Mouse (Mus musculus): ENCODE results near the gene Arhgap17.
A peak's percentile ranks its signal among the peaks of the same experiment; 100 is the strongest.

Gene Arhgap17

GRCm38 (mm10) chr7:123369759-123370481 is at the start of gene Arhgap17, which contains the start of gene Lcmt1:
Arhgap17 (minus strand) TSS chr7:123369915.
Lcmt1 (plus strand) TSS chr7:123369784.
- peak; percentile 88 for DNase-seq (ENCODE audit: low spot score)

- DNase-seq (ENCODE audit: low spot score), result no peak
These were observed 47.9 kb upstream of the Arhgap17 start for GRCm38 (mm10) chr7:123417661-123418060.

GRCm38 (mm10) chr7:123416803-123417202 is 47.1 kb upstream of the Arhgap17 start:
- DNase-seq (ENCODE audit: low spot score), result no peak

GRCm38 (mm10) chr7:123412143-123412542 is 42.4 kb upstream of the Arhgap17 start:
- no peak for DNase-seq (ENCODE audit: low spot score)

GRCm38 (mm10) chr7:123411109-123411508 is 41.4 kb upstream of the Arhgap17 start:
- no peak for DNase-seq (ENCODE audit: low spot score)

GRCm38 (mm10) chr7:123410502-123410901 is 40.8 kb upstream of the Arhgap17 start:
- DNase-seq (ENCODE audit: low spot score), result no peak

- no peak for DNase-seq (ENCODE audit: low spot score)
These were observed 37.3 kb upstream of the Arhgap17 start for GRCm38 (mm10) chr7:123406988-123407387.

- no peak for DNase-seq (ENCODE audit: low spot score)
These were observed 35.9 kb upstream of the Arhgap17 start for GRCm38 (mm10) chr7:123405619-123406018.

GRCm38 (mm10) chr7:123404198-123404597 is 34.5 kb upstream of the Arhgap17 start:
- DNase-seq (ENCODE audit: low spot score), result no peak

- no peak for DNase-seq (ENCODE audit: low spot score)
These were observed 31.4 kb upstream of the Arhgap17 start for GRCm38 (mm10) chr7:123401121-123401520.

GRCm38 (mm10) chr7:123399286-123399685 is 29.6 kb upstream of the Arhgap17 start:
- no peak for DNase-seq (ENCODE audit: low spot score)

GRCm38 (mm10) chr7:123398828-123399227 is 29.1 kb upstream of the Arhgap17 start:
- DNase-seq (ENCODE audit: low spot score), result no peak

GRCm38 (mm10) chr7:123397931-123398330 is 28.2 kb upstream of the Arhgap17 start:
- DNase-seq (ENCODE audit: low spot score), result no peak

GRCm38 (mm10) chr7:123397369-123397768 is 27.7 kb upstream of the Arhgap17 start:
- DNase-seq (ENCODE audit: low spot score), result no peak

GRCm38 (mm10) chr7:123396900-123397299 is 27.2 kb upstream of the Arhgap17 start:
- no peak for DNase-seq (ENCODE audit: low spot score)

- no peak for DNase-seq (ENCODE audit: low spot score)
These were observed 24.6 kb upstream of the Arhgap17 start for GRCm38 (mm10) chr7:123394271-123394670.

GRCm38 (mm10) chr7:123389686-123390280 is 20.1 kb upstream of the Arhgap17 start:
- DNase-seq (ENCODE audit: low spot score), result no peak

- no peak for DNase-seq (ENCODE audit: low spot score)
These were observed 16.1 kb upstream of the Arhgap17 start for GRCm38 (mm10) chr7:123385693-123386407.

GRCm38 (mm10) chr7:123377443-123378400 is 8.0 kb upstream of the Arhgap17 start:
- DNase-seq (ENCODE audit: low spot score), result peak; percentile 71

- no peak for DNase-seq (ENCODE audit: low spot score)
These were observed 1.8 kb upstream of the Arhgap17 start for GRCm38 (mm10) chr7:123371501-123371900.

- no peak for DNase-seq (ENCODE audit: low spot score)
These were observed 985 bp upstream of the Arhgap17 start for GRCm38 (mm10) chr7:123370700-123371099.
